Mouse (Mus musculus) heart, embryonic 16.5 days (tissue): ENCODE data around the gene Ltbp2. TPM values are rescaled to one million over a fixed set of nuclear protein-coding genes. Genes with fewer than 3 reads are reported as not detected.

ENCODE experiments used
- ATAC-seq: fragments of 200-750 bp; cut with Nextera tagmentation; replicated peaks from 2 replicates; pipeline ENCODE4 v1.8.0; 2017; ENCODE audit warnings: moderate number of reproducible peaks; ENCODE audit not compliant: insufficient read depth, low FRiP score; ENCODE audit errors: extremely low read depth
- H3K27ac ChIP-seq: fragments of 300-500 bp; sonication (generic); 2 replicates; pipeline ENCODE4 v1.5.1; 2014; ENCODE audit warnings: mild to moderate bottlenecking, low read length, control low read depth, moderate library complexity
- H3K27me3 ChIP-seq: fragments of 300-500 bp; sonication (generic); 2 replicates; pipeline ENCODE4 v1.6.1; 2014; ENCODE audit warnings: low read length, mixed read lengths; ENCODE audit not compliant: control insufficient read depth, insufficient read depth
- H3K36me3 ChIP-seq: fragments of 300-500 bp; sonication (generic); 2 replicates; pipeline ENCODE4 v1.6.1; 2014; ENCODE audit not compliant: control insufficient read depth, insufficient read depth
- H3K4me1 ChIP-seq: fragments of 300-500 bp; sonication (generic); 2 replicates; pipeline ENCODE4 v1.6.1; 2014; ENCODE audit warnings: low read length, mixed read lengths; ENCODE audit not compliant: control insufficient read depth, insufficient read depth
- H3K4me2 ChIP-seq: fragments of 300-500 bp; sonication (generic); 2 replicates; pipeline ENCODE4 v1.6.1; 2014; ENCODE audit warnings: low read depth, mild to moderate bottlenecking, control low read depth, low read length
- H3K4me3 ChIP-seq: fragments of 300-500 bp; sonication (generic); 2 replicates; pipeline ENCODE4 v1.5.1; 2014; ENCODE audit warnings: mild to moderate bottlenecking, control low read depth, low read length
- H3K9ac ChIP-seq: fragments of 300-500 bp; sonication (generic); 2 replicates; pipeline ENCODE4 v1.6.1; 2014; ENCODE audit warnings: low read length, control low read depth
- H3K9me3 ChIP-seq: fragments of 300-500 bp; sonication (generic); replicated peaks from 2 replicates; pipeline ENCODE4 v1.6.1; 2016; ENCODE audit warnings: low read length; ENCODE audit not compliant: control insufficient read depth
- WGBS: fragments of 180-500 bp; shearing (Covaris S2); extraction: QIAGEN DNeasy Blood & Tissue Kit; methylation state at CpG from one replicate; pipeline ENCODE4 v1.1.7; 2014; 5-methylcytosine and 5-hydroxymethylcytosine counted together
- polyA plus RNA-seq: library from polyadenylated mRNA; unstranded; fragments of >200 nt; fragmentation: Nextera tagmentation; extraction: Ambion mirVana; gene quantifications from 2 replicates; pipeline ENCODE4 v1.2.1, GENCODE M21; 2015

Gene Ltbp2
- polyA plus RNA-seq, 1 experiment from 2014 or later: 5.9 TPM

DNA sequence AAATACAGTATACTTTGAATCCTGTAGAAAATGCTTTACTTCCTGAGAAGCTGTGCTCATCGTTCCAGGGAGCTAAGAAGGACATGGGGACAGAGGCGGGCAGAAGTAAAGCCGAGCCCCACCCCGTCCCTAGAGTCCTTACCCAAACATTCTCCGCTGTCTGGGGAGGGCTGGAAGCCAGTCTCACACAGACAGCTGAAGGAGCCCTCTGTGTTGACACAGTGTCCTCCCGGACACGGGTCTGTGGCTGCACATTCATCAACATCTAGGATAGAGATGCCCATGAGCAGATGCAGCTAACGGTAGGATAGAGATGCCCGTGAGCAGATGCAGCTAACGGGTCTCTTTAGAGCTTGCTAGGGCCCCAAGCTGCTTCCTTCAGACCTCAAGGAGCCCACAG is 85.5 kb downstream of the Ltbp2 start:
- Histone ChIP-seq H3K4me3 (no peak overlapping the region), H3K27me3 (peaks cover 92% of the 10 kb centered on the region), H3K27ac (no peak overlapping the region), H3K9me3 (no peaks in the 10 kb centered on the region), H3K9ac (no peak overlapping the region), H3K4me1 (no peaks in the 10 kb centered on the region), H3K36me3 (no peaks in the 10 kb centered on the region), H3K4me2 (no peak overlapping the region)
- no peak for ATAC-seq
- 46% methylated on average over 10 of the region's 10 CpGs for WGBS

DNA sequence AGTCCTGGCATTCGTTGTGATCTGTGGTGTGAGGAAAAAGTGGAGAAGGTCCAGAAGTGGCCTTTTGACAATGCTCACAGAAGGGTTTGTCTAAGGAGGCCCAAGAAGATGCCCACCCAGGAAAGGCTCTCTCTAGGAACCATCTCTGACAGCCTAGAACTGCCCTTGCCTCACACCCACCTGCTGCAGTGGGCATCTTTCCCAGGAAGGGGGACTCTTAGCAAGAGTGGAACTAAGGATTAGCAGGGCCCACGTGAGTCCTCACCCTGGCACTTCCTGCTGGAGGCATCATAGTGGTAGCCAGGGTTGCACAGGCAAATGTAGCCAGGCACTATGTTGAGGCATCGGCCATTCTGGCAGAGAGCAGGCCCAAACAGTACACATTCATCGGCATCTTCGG is 90.2 kb downstream of the Ltbp2 start:
- no peak for ATAC-seq
- Histone ChIP-seq H3K36me3 (no peaks in the 10 kb centered on the region), H3K9me3 (no peaks in the 10 kb centered on the region), H3K4me1 (peaks cover 3% of the 10 kb centered on the region; the same call in 1 of the 2 replicates), H3K27ac (no peak overlapping the region), H3K27me3 (peaks cover 63% of the 10 kb centered on the region), H3K4me2 (no peak overlapping the region), H3K4me3 (no peak overlapping the region), H3K9ac (no peak overlapping the region)
- 65% methylated on average over 5 of the region's 5 CpGs for WGBS

DNA sequence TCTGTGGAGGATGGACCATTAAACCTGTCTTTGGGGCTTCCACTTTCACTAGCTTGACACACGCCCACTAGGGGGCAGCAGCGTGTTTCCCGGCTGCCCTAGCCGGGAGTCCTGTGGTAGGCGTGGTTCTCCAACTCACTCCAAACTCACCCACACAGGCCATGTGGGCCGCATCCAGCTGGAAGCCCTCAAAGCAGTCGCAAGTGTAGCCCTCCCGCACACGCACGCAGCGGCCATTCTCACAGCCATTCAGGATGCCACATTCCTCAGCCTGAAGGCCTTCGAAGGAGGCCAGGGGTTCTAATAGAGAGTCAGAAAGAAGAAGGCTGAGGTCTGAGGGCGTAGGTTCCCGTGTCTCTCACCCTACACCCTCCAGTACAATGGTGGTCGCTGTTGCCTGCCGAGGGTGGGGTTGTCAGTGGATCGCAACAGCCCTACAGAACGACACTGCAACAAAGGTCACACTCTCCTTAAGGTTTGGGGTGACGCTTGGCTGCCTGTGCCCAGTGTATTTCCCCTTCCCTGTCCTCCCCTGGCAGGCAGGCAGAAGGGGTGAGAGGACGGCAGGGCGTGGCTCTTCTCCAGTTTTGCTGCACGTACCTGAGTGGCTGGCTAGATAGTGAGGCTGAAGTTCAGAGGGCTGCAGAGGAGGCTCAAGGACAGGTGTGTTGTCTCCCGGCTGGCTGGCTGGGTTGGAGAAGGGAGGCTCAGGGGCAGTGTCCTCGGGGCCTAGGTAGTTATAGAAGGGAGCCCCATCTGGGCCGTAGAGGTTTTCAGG is 91.5 kb downstream of the Ltbp2 start:
- peaks cover 3% of the 10 kb centered on the region; the same call in 1 of the 2 replicates for H3K4me1 ChIP-seq

GRCm38 (mm10) chr12:84776229-84776628 is 100.1 kb downstream of the Ltbp2 start:
- Histone ChIP-seq H3K4me1 (peaks cover 17% of the 10 kb centered on the region), H3K27ac (no peak overlapping the region), H3K36me3 (peaks cover 4% of the 10 kb centered on the region; the same call in 1 of the 2 replicates), H3K9me3 (no peaks in the 10 kb centered on the region), H3K4me3 (no peak overlapping the region), H3K4me2 (no peak overlapping the region), H3K27me3 (no peaks in the 10 kb centered on the region), H3K9ac (no peak overlapping the region)
- ATAC-seq: no peak

More for the DNA sequence above, 91.5 kb downstream of the Ltbp2 start:
- Histone ChIP-seq H3K9me3 (no peaks in the 10 kb centered on the region), H3K9ac (peak overlapping the region; percentile 46; the same call in 1 of the 2 replicates), H3K36me3 (no peaks in the 10 kb centered on the region), H3K27me3 (peaks cover 50% of the 10 kb centered on the region), H3K4me3 (no peak overlapping the region), H3K27ac (no peak overlapping the region), H3K4me2 (peak overlapping the region; percentile 45)
- peak; percentile 69 for ATAC-seq
- 28% methylated on average over 25 of the region's 25 CpGs for WGBS

- 74% methylated on average over 6 of the region's 6 CpGs for WGBS
- no peak for ATAC-seq
- peaks cover 4% of the 10 kb centered on the region; the same call in 1 of the 2 replicates for H3K36me3 ChIP-seq
- H3K9ac ChIP-seq: no peak overlapping the region
- H3K27ac ChIP-seq: no peak overlapping the region
- H3K4me2 ChIP-seq: peak overlapping the region; percentile 86
- no peaks in the 10 kb centered on the region for H3K27me3 ChIP-seq
- H3K4me1 ChIP-seq: peaks cover 19% of the 10 kb centered on the region
- H3K9me3 ChIP-seq: no peaks in the 10 kb centered on the region
- no peak overlapping the region for H3K4me3 ChIP-seq
These were observed 102.0 kb downstream of the Ltbp2 start for GRCm38 (mm10) chr12:84774376-84774775.

DNA sequence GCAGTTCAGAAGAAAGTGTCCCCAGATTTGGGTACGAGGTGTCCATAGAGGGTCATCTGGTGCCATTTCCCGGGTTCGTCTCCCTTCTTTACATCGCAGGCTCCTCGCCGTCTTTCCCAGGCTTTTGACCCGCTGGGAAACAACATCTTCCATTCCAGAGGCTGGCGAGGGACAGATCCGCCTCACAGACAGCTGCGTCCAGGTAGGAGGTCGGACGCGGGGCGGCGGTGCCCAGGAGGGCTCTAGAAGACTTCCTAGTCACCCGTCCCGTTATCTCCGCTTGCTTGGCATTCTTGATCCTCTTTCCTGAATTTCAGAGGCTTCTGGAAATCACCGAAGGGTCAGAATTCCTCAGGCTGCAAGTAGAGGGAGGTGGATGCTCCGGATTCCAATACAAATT is 102.9 kb downstream of the Ltbp2 start:
- Histone ChIP-seq H3K4me1 (peaks cover 19% of the 10 kb centered on the region), H3K27ac (peak overlapping the region; percentile 87), H3K27me3 (no peaks in the 10 kb centered on the region), H3K4me3 (peak overlapping the region; percentile 88), H3K36me3 (peaks cover 4% of the 10 kb centered on the region; the same call in 1 of the 2 replicates), H3K4me2 (peak overlapping the region; percentile 86), H3K9me3 (no peaks in the 10 kb centered on the region), H3K9ac (peak overlapping the region; percentile 92)
- no peak for ATAC-seq
- under 1% methylated on average over 20 of the region's 20 CpGs for WGBS

DNA sequence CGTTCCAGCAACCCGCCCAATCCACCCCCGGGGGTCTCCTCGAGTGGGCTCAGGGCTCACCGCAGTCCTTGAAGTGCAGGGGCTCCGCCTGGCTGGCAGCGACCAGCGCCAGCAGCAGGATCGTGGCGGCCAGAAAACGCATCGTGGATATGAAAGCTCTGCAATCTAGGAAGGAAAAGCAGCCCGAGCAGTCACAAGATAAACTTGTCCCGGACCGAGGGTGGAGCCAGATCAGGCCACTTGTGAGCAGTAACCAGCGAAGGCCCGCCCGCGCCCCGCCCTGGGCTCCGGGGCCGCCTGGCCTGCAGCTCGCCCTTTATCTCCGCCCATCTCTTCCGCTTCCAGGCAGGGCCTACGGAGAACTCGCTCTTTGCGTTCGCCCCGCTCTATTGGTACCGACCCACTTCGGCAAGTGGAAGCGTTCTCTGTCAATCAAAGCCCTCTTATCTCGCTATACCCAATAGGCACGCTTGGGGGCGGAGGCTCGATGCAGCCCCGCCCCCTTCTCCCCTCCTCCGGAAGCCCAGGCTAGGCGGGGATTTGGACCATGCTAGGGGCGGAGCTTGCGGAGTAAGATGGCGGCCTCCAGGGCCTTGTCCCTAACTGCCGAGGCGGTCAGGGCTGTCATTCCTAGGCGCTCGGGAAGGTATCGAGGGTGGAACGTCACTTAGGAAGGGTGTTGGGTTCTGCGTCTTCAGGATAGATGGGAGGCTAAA is 103.4 kb downstream of the Ltbp2 start, which contains the start of the genes Npc2 and Isca2:
TSS of gene Npc2 (minus strand) at position 427 of the 716 bp plus-strand sequence.
TSS of gene Isca2 (plus strand) at position 526 of the 716 bp plus-strand sequence.
- Histone ChIP-seq H3K9me3 (no peaks in the 10 kb centered on the region), H3K27ac (peak within 1 kb of the TSS; percentile 97), H3K4me2 (peak within 1 kb of the TSS; percentile 86), H3K4me1 (peaks cover 19% of the 10 kb centered on the region), H3K36me3 (peaks cover 4% of the 10 kb centered on the region; the same call in 1 of the 2 replicates), H3K9ac (peak within 1 kb of the TSS; percentile 92), H3K4me3 (peak within 1 kb of the TSS; percentile 88), H3K27me3 (no peaks in the 10 kb centered on the region)
- WGBS: under 1% methylated on average over 50 of the region's 50 CpGs
- peak; percentile 99 for ATAC-seq

- Histone ChIP-seq H3K36me3 (peaks cover 4% of the 10 kb centered on the region; the same call in 1 of the 2 replicates), H3K27me3 (no peaks in the 10 kb centered on the region), H3K4me2 (peak overlapping the region; percentile 86), H3K4me3 (peak overlapping the region; percentile 88), H3K27ac (peak overlapping the region; percentile 97), H3K4me1 (peaks cover 19% of the 10 kb centered on the region), H3K9ac (peak overlapping the region; percentile 92), H3K9me3 (no peaks in the 10 kb centered on the region)
- ATAC-seq: no peak
- 5% methylated on average over 10 of the region's 10 CpGs for WGBS
These were observed 104.3 kb downstream of the Ltbp2 start for GRCm38 (mm10) chr12:84771981-84772520.
